Mouse (Mus musculus) lung, postnatal 0 days (tissue): ENCODE measurements around the gene Gid4.

Experiments
- CTCF ChIP-seq: IDR thresholded peaks from 2 replicates; pipeline ENCODE4 v1.5.1; 2016; ENCODE audit warnings: antibody characterized with exemption, mild to moderate bottlenecking
- EP300 ChIP-seq: IDR thresholded peaks from 2 replicates; pipeline ENCODE4 v1.6.1; 2016; ENCODE audit warnings: antibody characterized with exemption, mild to moderate bottlenecking, control low read depth

- TF ChIP-seq EP300 (no peak), CTCF (no peak)
Measured at GRCm38 (mm10) chr11:60369448-60369847, 47.5 kb upstream of the Gid4 start.
